Comparison of ENCODE assay signal across 26 mouse cellular contexts in the genomic region with DNA sequence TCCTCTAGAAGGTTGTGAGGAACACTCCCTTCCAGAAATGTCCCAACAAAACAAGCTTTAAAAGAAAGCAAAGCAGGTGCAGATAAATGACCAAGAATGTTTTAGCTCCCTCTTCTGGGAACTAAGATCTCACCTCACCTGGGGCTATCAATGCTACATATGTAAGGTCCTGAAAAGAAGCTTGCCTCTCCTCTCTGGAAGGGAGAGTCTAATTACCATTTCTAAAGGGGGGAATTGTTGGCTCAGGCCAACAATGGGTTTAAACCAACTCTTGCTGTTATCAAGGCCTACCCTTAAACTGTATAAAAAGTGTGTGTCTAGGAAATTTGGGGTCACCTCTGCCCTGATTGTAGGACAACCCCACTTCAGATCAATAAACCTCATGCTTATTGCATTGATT.
"Had no signal": no experiment of that assay in that cellular context is flagged by ENCODE, and none has a peak within 500 bp of the region (broad histone marks: within the 10 kb centered on the region; RNA-seq: fewer than 3 reads in every experiment).

No protein-coding gene starts in this region.

- H3K4me1 ChIP-seq: limb, embryonic 10.5 days; limb, embryonic 12.5 days; limb, embryonic 13.5 days; limb, embryonic 15.5 days; liver, embryonic 12.5 days; liver, embryonic 13.5 days; liver, embryonic 15.5 days; lung, embryonic 15.5 days; megakaryocyte, embryonic 14.5 days; midbrain, embryonic 10.5 days; midbrain, embryonic 12.5 days; midbrain, embryonic 13.5 days; midbrain, embryonic 15.5 days had no signal

- DNase-seq: left cerebral cortex, postnatal 4 days; liver; liver, embryonic 13.5 days; liver, postnatal 0 days; lung, adult 18-20 months; lung, adult 2 months; lung, embryonic 14.5 days; lung, postnatal 14 days; lung, postnatal 36 days; lung, postnatal 4 days; midbrain, embryonic 14.5 days had no signal

- H3K36me3 ChIP-seq: limb, embryonic 10.5 days; limb, embryonic 12.5 days; limb, embryonic 13.5 days; limb, embryonic 15.5 days; liver, embryonic 12.5 days; liver, embryonic 13.5 days; liver, embryonic 15.5 days; lung, embryonic 15.5 days; midbrain, embryonic 10.5 days; midbrain, embryonic 12.5 days; midbrain, embryonic 13.5 days; midbrain, embryonic 15.5 days had no signal

- H3K4me3 ChIP-seq: limb, embryonic 10.5 days; limb, embryonic 12.5 days; limb, embryonic 13.5 days; limb, embryonic 15.5 days; liver, embryonic 12.5 days; liver, embryonic 13.5 days; liver, embryonic 15.5 days; lung, embryonic 15.5 days; megakaryocyte, embryonic 14.5 days; midbrain, embryonic 10.5 days; midbrain, embryonic 12.5 days; midbrain, embryonic 13.5 days; midbrain, embryonic 15.5 days; myocyte had no signal

- H3K9me3 ChIP-seq: limb, embryonic 10.5 days; limb, embryonic 12.5 days; limb, embryonic 13.5 days; limb, embryonic 15.5 days; liver, embryonic 12.5 days; liver, embryonic 13.5 days; liver, embryonic 15.5 days; lung, embryonic 15.5 days; megakaryocyte, embryonic 14.5 days; midbrain, embryonic 10.5 days; midbrain, embryonic 12.5 days; midbrain, embryonic 13.5 days; midbrain, embryonic 15.5 days had no signal

- H3K9ac ChIP-seq: limb, embryonic 12.5 days; limb, embryonic 13.5 days; limb, embryonic 15.5 days; liver, embryonic 12.5 days; liver, embryonic 13.5 days; liver, embryonic 14.5 days; liver, embryonic 15.5 days; liver, postnatal 0 days; lung, embryonic 14.5 days; lung, embryonic 15.5 days; midbrain, embryonic 12.5 days; midbrain, embryonic 13.5 days; midbrain, embryonic 15.5 days had no signal

- H3K27ac ChIP-seq: limb, embryonic 10.5 days; limb, embryonic 12.5 days; limb, embryonic 13.5 days; limb, embryonic 15.5 days; liver, embryonic 12.5 days; liver, embryonic 13.5 days; liver, embryonic 14.5 days; liver, embryonic 15.5 days; lung, embryonic 15.5 days; macrophage; midbrain, embryonic 10.5 days; midbrain, embryonic 12.5 days; midbrain, embryonic 13.5 days; midbrain, embryonic 15.5 days had no signal
